Mouse (Mus musculus): ENCODE measurements around the gene Elmod3.

- TF ChIP-seq CTCF (IDR thresholded peaks at IDR 0.05; ENCODE audit: low read depth) (no peak), EP300 (IDR thresholded peaks at IDR 0.05; ENCODE audit: low read depth) (no peak)
Measured at GRCm38 (mm10) chr6:72550503-72551100, 47.6 kb downstream of the Elmod3 start.

All from heart, postnatal 0 days (tissue).